Mouse (Mus musculus) kidney, adult 2 months (tissue): ENCODE measurements at regions not wholly inside any gene's neighbourhood (a gene's known extent, or its start where the extent isn't known, plus 50 kb on each side); places are given as distances from the start of the nearest gene placed in this dataset.

ENCODE experiments used
- CTCF ChIP-seq: fragments of 200-500 bp; conservative IDR thresholded peaks from 2 replicates; pipeline ENCODE4 v1.5.1; 2011; ENCODE audit warnings: low read depth, mild to moderate bottlenecking, control low read depth, low read length, moderate library complexity, mixed read lengths; ENCODE audit not compliant: insufficient read depth, insufficient read length
- POLR2A ChIP-seq: fragments of 200-500 bp; IDR thresholded peaks from one replicate; pipeline ENCODE4 v1.6.1; 2011; ENCODE audit warnings: low read depth, low read length, control low read depth

DNA sequence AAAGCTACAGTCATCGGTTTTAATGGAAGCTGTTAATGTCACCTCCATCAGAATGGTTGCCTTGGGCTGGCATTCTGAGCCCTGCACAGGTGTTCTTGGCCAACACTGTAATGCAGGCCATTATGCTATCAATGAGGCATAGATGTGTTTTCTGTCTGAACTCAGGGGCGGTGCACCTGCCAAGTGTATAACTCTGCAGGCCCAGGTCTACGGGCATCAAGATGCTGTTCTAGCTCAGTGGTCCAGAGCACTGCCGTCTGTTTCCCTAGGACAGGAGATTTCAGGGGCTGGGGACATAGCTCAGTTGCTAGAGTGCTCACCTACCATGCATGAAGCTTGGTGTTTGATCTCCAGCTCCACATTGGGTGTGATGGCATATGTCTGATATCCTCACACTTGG is 68.1 kb upstream of the Sash1 start:
- no peak for TF ChIP-seq POLR2A
- TF ChIP-seq CTCF, result no peak
